Mouse (Mus musculus): ENCODE results near the gene Stk19. TPM values are rescaled to one million over a fixed set of nuclear protein-coding genes. Genes with fewer than 3 reads are reported as not detected.

Gene Stk19
- polyA plus RNA-seq, 2 experiments, result 23.9 to 46.4 TPM

GRCm38 (mm10) chr17:34853511-34853910 is 16.8 kb upstream of the Stk19 start:
- Histone ChIP-seq H3K4me1 (ENCODE audit: control insufficient read depth, insufficient read depth, low read length) (peaks cover 12% of the 10 kb centered on the region), H3K36me3 (ENCODE audit: control insufficient read depth, insufficient read depth, low read length) (peaks cover 46% of the 10 kb centered on the region), H3K4me2 (replicated peaks; ENCODE audit: low read depth, low read length, severe bottlenecking) (no peak overlapping the region), H3K9ac (ENCODE audit: low read depth, low read length, severe bottlenecking) (no peak overlapping the region), H3K9me3 (ENCODE audit: control insufficient read depth, low read length) (no peaks in the 10 kb centered on the region), H3K27me3 (ENCODE audit: control insufficient read depth, insufficient read depth, low read length) (no peaks in the 10 kb centered on the region), H3K4me3 (replicated peaks; ENCODE audit: low read length) (no peak overlapping the region), H3K27ac (replicated peaks; ENCODE audit: low read depth, low read length) (no peak overlapping the region)
- 73% methylated on average over 8 of the region's 8 CpGs for WGBS
- DNase-seq (ENCODE audit: low spot score) (no peak), ATAC-seq (ENCODE audit: low FRiP score, low read depth) (no peak)
- TF ChIP-seq POLR2A (IDR thresholded peaks at IDR 0.05; ENCODE audit: borderline replicate concordance, extremely low read depth, insufficient read depth, insufficient read length), result no peak

GRCm38 (mm10) chr17:34850517-34851125 is 13.9 kb upstream of the Stk19 start:
- ATAC-seq (ENCODE audit: low FRiP score, low read depth), result no peak; the same call in 1 of the 2 replicates
- Histone ChIP-seq H3K27me3 (ENCODE audit: control insufficient read depth, insufficient read depth, low read length) (no peaks in the 10 kb centered on the region), H3K36me3 (ENCODE audit: control insufficient read depth, insufficient read depth, low read length) (peaks cover 56% of the 10 kb centered on the region), H3K9ac (ENCODE audit: low read depth, low read length, severe bottlenecking) (peak overlapping the region; percentile 78), H3K4me3 (replicated peaks; ENCODE audit: low read length) (peak overlapping the region; percentile 91), H3K27ac (replicated peaks; ENCODE audit: low read depth, low read length) (0 out of 2 replicates have a peak overlapping the region, but pooled peaks have one; percentile 33), H3K9me3 (ENCODE audit: control insufficient read depth, low read length) (no peaks in the 10 kb centered on the region), H3K4me2 (replicated peaks; ENCODE audit: low read depth, low read length, severe bottlenecking) (peak overlapping the region; percentile 89), H3K4me1 (ENCODE audit: control insufficient read depth, insufficient read depth, low read length) (peaks cover 12% of the 10 kb centered on the region)
- no peak for DNase-seq (ENCODE audit: low spot score)
- 2% methylated on average over 25 of the region's 25 CpGs for WGBS
- TF ChIP-seq POLR2A (IDR thresholded peaks at IDR 0.05; ENCODE audit: borderline replicate concordance, extremely low read depth, insufficient read depth, insufficient read length), result no peak

- WGBS, result 4% methylated on average over 59 of the region's 65 CpGs
- peaks cover 12% of the 10 kb centered on the region for H3K4me1 ChIP-seq (ENCODE audit: control insufficient read depth, insufficient read depth, low read length)
- peak; percentile 97 for ATAC-seq (ENCODE audit: low FRiP score, low read depth)
- H3K4me3 ChIP-seq (replicated peaks; ENCODE audit: low read length), result peak within 1 kb of the TSS; percentile 91
- peak; percentile 66; the same call in 1 of the 2 replicates for TF ChIP-seq POLR2A (IDR thresholded peaks at IDR 0.05; ENCODE audit: borderline replicate concordance, extremely low read depth, insufficient read depth, insufficient read length)
- peak; percentile 98 for DNase-seq (ENCODE audit: low spot score)
- peaks cover 57% of the 10 kb centered on the region for H3K36me3 ChIP-seq (ENCODE audit: control insufficient read depth, insufficient read depth, low read length)
- peak within 1 kb of the TSS; percentile 58; the same call in 1 of the 2 replicates for H3K27ac ChIP-seq (replicated peaks; ENCODE audit: low read depth, low read length)
- H3K4me2 ChIP-seq (replicated peaks; ENCODE audit: low read depth, low read length, severe bottlenecking), result peak within 1 kb of the TSS; percentile 89
- no peaks in the 10 kb centered on the region for H3K9me3 ChIP-seq (ENCODE audit: control insufficient read depth, low read length)
- no peaks in the 10 kb centered on the region for H3K27me3 ChIP-seq (ENCODE audit: control insufficient read depth, insufficient read depth, low read length)
- peak within 1 kb of the TSS; percentile 78 for H3K9ac ChIP-seq (ENCODE audit: low read depth, low read length, severe bottlenecking)
Measured at GRCm38 (mm10) chr17:34849722-34850516, 13.2 kb upstream of the Stk19 start, which contains the start of the genes Skiv2l and Nelfe. Gene Skiv2l, minus strand, starts transcription at chr17:34850210. Gene Nelfe, plus strand, starts transcription at chr17:34850391.

- Histone ChIP-seq H3K27ac (replicated peaks; ENCODE audit: low read depth, low read length) (no peak overlapping the region), H3K36me3 (ENCODE audit: control insufficient read depth, insufficient read depth, low read length) (peaks cover 58% of the 10 kb centered on the region)
- no peak for DNase-seq (ENCODE audit: low spot score)
Measured at GRCm38 (mm10) chr17:34847615-34848014, 10.9 kb upstream of the Stk19 start.

GRCm38 (mm10) chr17:34847192-34847591 is 10.4 kb upstream of the Stk19 start:
- H3K27ac ChIP-seq (replicated peaks; ENCODE audit: low read depth, low read length), result no peak overlapping the region
- no peak overlapping the region for H3K4me3 ChIP-seq (replicated peaks; ENCODE audit: low read length)
- H3K36me3 ChIP-seq (ENCODE audit: control insufficient read depth, insufficient read depth, low read length), result peaks cover 59% of the 10 kb centered on the region
- peaks cover 12% of the 10 kb centered on the region for H3K4me1 ChIP-seq (ENCODE audit: control insufficient read depth, insufficient read depth, low read length)
- TF ChIP-seq POLR2A (IDR thresholded peaks at IDR 0.05; ENCODE audit: borderline replicate concordance, extremely low read depth, insufficient read depth, insufficient read length), result no peak
- 91% methylated on average over 6 of the region's 6 CpGs for WGBS
- H3K27me3 ChIP-seq (ENCODE audit: control insufficient read depth, insufficient read depth, low read length), result no peaks in the 10 kb centered on the region
- ATAC-seq (ENCODE audit: low FRiP score, low read depth) (no peak), DNase-seq (ENCODE audit: low spot score) (no peak)
- no peak overlapping the region for H3K4me2 ChIP-seq (replicated peaks; ENCODE audit: low read depth, low read length, severe bottlenecking)
- no peaks in the 10 kb centered on the region for H3K9me3 ChIP-seq (ENCODE audit: control insufficient read depth, low read length)
- peak overlapping the region; percentile 7; the same call in 1 of the 2 replicates for H3K9ac ChIP-seq (ENCODE audit: low read depth, low read length, severe bottlenecking)

More at GRCm38 (mm10) chr17:34847615-34848014, 10.9 kb upstream of the Stk19 start:
- ATAC-seq (ENCODE audit: low FRiP score, low read depth), result no peak
- 86% methylated on average over 7 of the region's 7 CpGs for WGBS
- peaks cover 12% of the 10 kb centered on the region for H3K4me1 ChIP-seq (ENCODE audit: control insufficient read depth, insufficient read depth, low read length)
- no peaks in the 10 kb centered on the region for H3K9me3 ChIP-seq (ENCODE audit: control insufficient read depth, low read length)
- no peaks in the 10 kb centered on the region for H3K27me3 ChIP-seq (ENCODE audit: control insufficient read depth, insufficient read depth, low read length)
- H3K4me2 ChIP-seq (replicated peaks; ENCODE audit: low read depth, low read length, severe bottlenecking), result no peak overlapping the region
- TF ChIP-seq POLR2A (IDR thresholded peaks at IDR 0.05; ENCODE audit: borderline replicate concordance, extremely low read depth, insufficient read depth, insufficient read length), result no peak
- no peak overlapping the region for H3K4me3 ChIP-seq (replicated peaks; ENCODE audit: low read length)
- H3K9ac ChIP-seq (ENCODE audit: low read depth, low read length, severe bottlenecking), result no peak overlapping the region

Measured in limb, embryonic 14.5 days (tissue).